Mouse (Mus musculus): ENCODE measurements around the gene Dscam.

GRCm38 (mm10) chr16:97158279-97158678 lies 12.3 kb downstream of the Dscam start:
- TF ChIP-seq CTCF (IDR thresholded peaks at IDR 0.05; ENCODE audit: extremely low read depth, insufficient read depth, insufficient read length, insufficient replicate concordance), result no peak
- TF ChIP-seq POLR2A (IDR thresholded peaks at IDR 0.05; ENCODE audit: low read depth, low read length), result no peak
